Mouse (Mus musculus): ENCODE measurements around the gene Podxl2.

- no peak for TF ChIP-seq POLR2A (IDR thresholded peaks at IDR 0.05; ENCODE audit: control insufficient read depth, extremely low read depth, insufficient read depth, low read length, poor library complexity)
- TF ChIP-seq CTCF (IDR thresholded peaks at IDR 0.05; ENCODE audit: borderline replicate concordance, control insufficient read depth, extremely low read depth, insufficient read depth, low read length, poor library complexity), result no peak
Observed at GRCm38 (mm10) chr6:88811396-88811795, 63.4 kb downstream of the Podxl2 start.

Data from thymus, adult 2 months (tissue).